Mouse (Mus musculus) erythroblast, embryonic 14.5 days (primary cell): ENCODE measurements around the gene Gm21970. TPM values are rescaled to one million over a fixed set of nuclear protein-coding genes. Genes with fewer than 3 reads are reported as not detected.
A peak's percentile ranks its signal among the peaks of the same experiment; 100 is the strongest.

ENCODE experiments used
- H3K27me3 ChIP-seq: 2 replicates; pipeline ENCODE4 v1.6.1; 2012; ENCODE audit warnings: inconsistent platforms; ENCODE audit not compliant: control insufficient read depth
- H3K36me3 ChIP-seq: 2 replicates; pipeline ENCODE4 v1.6.1; 2012; ENCODE audit warnings: mild to moderate bottlenecking, inconsistent platforms; ENCODE audit not compliant: control insufficient read depth
- H3K4me1 ChIP-seq: 2 replicates; pipeline ENCODE4 v1.6.1; 2012; ENCODE audit warnings: inconsistent platforms; ENCODE audit not compliant: control insufficient read depth
- H3K4me3 ChIP-seq: replicated peaks from 2 replicates; pipeline ENCODE3; 2012; ENCODE audit warnings: moderate library complexity, mild to moderate bottlenecking, inconsistent platforms
- H3K9me3 ChIP-seq: 2 replicates; pipeline ENCODE4 v1.6.1; 2012; ENCODE audit warnings: low read length, inconsistent platforms, mixed read lengths; ENCODE audit not compliant: control insufficient read depth
- GATA1 ChIP-seq: IDR thresholded peaks from 2 replicates; pipeline ENCODE4 v1.6.1; 2012; ENCODE audit warnings: low read length, inconsistent platforms, mixed read lengths
- TAL1 ChIP-seq: IDR thresholded peaks from 3 replicates; pipeline ENCODE4 v1.6.1; 2012; ENCODE audit warnings: low read length, inconsistent platforms, mixed read lengths
- polyA plus RNA-seq: library from polyadenylated mRNA; stranded (reverse); fragments of >175 nt; gene quantifications from 2 replicates; pipeline ENCODE4 v1.2.3, GENCODE M21; 2012

The Gm21970 gene
- polyA plus RNA-seq, 1 experiment: not detected

GRCm38 (mm10) chr16:91450137-91451064 lies 58.9 kb downstream of the Gm21970 start:
- Histone ChIP-seq H3K36me3 (peaks cover 10% of the 10 kb centered on the region), H3K4me3 (no peak overlapping the region), H3K27me3 (no peaks in the 10 kb centered on the region), H3K9me3 (no peaks in the 10 kb centered on the region), H3K4me1 (peaks cover 74% of the 10 kb centered on the region)
- TF ChIP-seq GATA1 (no peak), TAL1 (no peak)

GRCm38 (mm10) chr16:91451949-91452348 lies 60.4 kb downstream of the Gm21970 start:
- Histone ChIP-seq H3K9me3 (peaks cover 5% of the 10 kb centered on the region), H3K36me3 (peaks cover 10% of the 10 kb centered on the region), H3K27me3 (no peaks in the 10 kb centered on the region), H3K4me1 (peaks cover 65% of the 10 kb centered on the region), H3K4me3 (no peak overlapping the region)
- TF ChIP-seq GATA1 (no peak), TAL1 (no peak)

GRCm38 (mm10) chr16:91452363-91452896 lies 60.9 kb downstream of the Gm21970 start:
- Histone ChIP-seq H3K9me3 (peaks cover 8% of the 10 kb centered on the region), H3K4me3 (no peak overlapping the region), H3K4me1 (peaks cover 60% of the 10 kb centered on the region), H3K27me3 (no peaks in the 10 kb centered on the region), H3K36me3 (peaks cover 9% of the 10 kb centered on the region)
- TF ChIP-seq TAL1: no peak
- TF ChIP-seq GATA1: no peak

- peaks cover 54% of the 10 kb centered on the region for H3K4me1 ChIP-seq
- H3K27me3 ChIP-seq: no peaks in the 10 kb centered on the region
- no peak for TF ChIP-seq TAL1
- no peak for TF ChIP-seq GATA1
- H3K4me3 ChIP-seq: no peak overlapping the region
- peaks cover 9% of the 10 kb centered on the region for H3K9me3 ChIP-seq
- peaks cover 21% of the 10 kb centered on the region for H3K36me3 ChIP-seq
Measured at GRCm38 (mm10) chr16:91455868-91456267, 64.3 kb downstream of the Gm21970 start.

GRCm38 (mm10) chr16:91458301-91458746 lies 66.8 kb downstream of the Gm21970 start:
- Histone ChIP-seq H3K36me3 (peaks cover 25% of the 10 kb centered on the region), H3K4me3 (peak overlapping the region; percentile 26), H3K27me3 (no peaks in the 10 kb centered on the region), H3K4me1 (peaks cover 60% of the 10 kb centered on the region), H3K9me3 (peaks cover 9% of the 10 kb centered on the region)
- TF ChIP-seq GATA1: no peak
- no peak for TF ChIP-seq TAL1

- Histone ChIP-seq H3K9me3 (peaks cover 9% of the 10 kb centered on the region), H3K36me3 (peaks cover 28% of the 10 kb centered on the region), H3K4me1 (peaks cover 64% of the 10 kb centered on the region), H3K27me3 (no peaks in the 10 kb centered on the region), H3K4me3 (no peak overlapping the region)
- TF ChIP-seq TAL1 (no peak), GATA1 (no peak)
Measured at GRCm38 (mm10) chr16:91458976-91459375, 67.5 kb downstream of the Gm21970 start.

- peaks cover 9% of the 10 kb centered on the region for H3K9me3 ChIP-seq
- no peak for TF ChIP-seq TAL1
- no peak for TF ChIP-seq GATA1
- no peak overlapping the region for H3K4me3 ChIP-seq
- H3K4me1 ChIP-seq: peaks cover 68% of the 10 kb centered on the region
- H3K36me3 ChIP-seq: peaks cover 28% of the 10 kb centered on the region
- H3K27me3 ChIP-seq: no peaks in the 10 kb centered on the region
Measured at GRCm38 (mm10) chr16:91459396-91459795, 67.9 kb downstream of the Gm21970 start.

GRCm38 (mm10) chr16:91459841-91460370 lies 68.4 kb downstream of the Gm21970 start:
- H3K4me1 ChIP-seq: peaks cover 71% of the 10 kb centered on the region

GRCm38 (mm10) chr16:91461066-91461638 lies 69.6 kb downstream of the Gm21970 start:
- Histone ChIP-seq H3K4me1 (peaks cover 76% of the 10 kb centered on the region), H3K9me3 (peaks cover 9% of the 10 kb centered on the region), H3K4me3 (peak overlapping the region; percentile 6), H3K27me3 (no peaks in the 10 kb centered on the region), H3K36me3 (peaks cover 33% of the 10 kb centered on the region)
- no peak for TF ChIP-seq GATA1
- no peak for TF ChIP-seq TAL1

More at GRCm38 (mm10) chr16:91459841-91460370, 68.4 kb downstream of the Gm21970 start:
- Histone ChIP-seq H3K27me3 (no peaks in the 10 kb centered on the region), H3K36me3 (peaks cover 28% of the 10 kb centered on the region), H3K4me3 (no peak overlapping the region), H3K9me3 (peaks cover 9% of the 10 kb centered on the region)
- TF ChIP-seq TAL1: no peak
- TF ChIP-seq GATA1: no peak
